Mouse (Mus musculus): ENCODE results near the gene Atp11a.

DNA sequence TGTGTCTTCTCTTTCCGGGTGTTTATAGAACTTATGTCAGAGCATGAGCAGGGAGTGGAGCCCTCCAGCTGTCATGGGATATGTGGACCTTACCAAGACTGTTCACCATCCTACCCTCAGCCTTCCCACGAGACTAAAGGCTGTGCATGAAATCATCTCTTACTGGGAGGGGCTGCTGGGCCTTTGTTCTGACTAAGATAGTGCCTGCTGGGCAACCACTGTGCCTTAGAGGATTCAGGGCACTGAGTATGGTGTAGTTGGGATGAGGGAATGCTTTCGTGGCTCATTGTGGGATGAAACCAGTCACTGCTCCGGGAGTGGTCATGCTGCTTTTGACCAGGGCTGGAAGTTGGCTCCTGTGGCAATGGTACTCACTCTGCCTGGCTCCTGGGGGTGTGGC, 48.8 kb downstream of the Atp11a start:
- TF ChIP-seq POLR2A (IDR thresholded peaks at IDR 0.05; ENCODE audit: low read depth, low read length) (no peak), CTCF (IDR thresholded peaks at IDR 0.05; ENCODE audit: extremely low read depth, insufficient read length, insufficient replicate concordance, low read depth, low read length) (no peak)

Measured in small intestine, adult 2 months (tissue).